Mouse (Mus musculus): ENCODE results near the gene Gpbar1.

The Gpbar1 gene

DNA sequence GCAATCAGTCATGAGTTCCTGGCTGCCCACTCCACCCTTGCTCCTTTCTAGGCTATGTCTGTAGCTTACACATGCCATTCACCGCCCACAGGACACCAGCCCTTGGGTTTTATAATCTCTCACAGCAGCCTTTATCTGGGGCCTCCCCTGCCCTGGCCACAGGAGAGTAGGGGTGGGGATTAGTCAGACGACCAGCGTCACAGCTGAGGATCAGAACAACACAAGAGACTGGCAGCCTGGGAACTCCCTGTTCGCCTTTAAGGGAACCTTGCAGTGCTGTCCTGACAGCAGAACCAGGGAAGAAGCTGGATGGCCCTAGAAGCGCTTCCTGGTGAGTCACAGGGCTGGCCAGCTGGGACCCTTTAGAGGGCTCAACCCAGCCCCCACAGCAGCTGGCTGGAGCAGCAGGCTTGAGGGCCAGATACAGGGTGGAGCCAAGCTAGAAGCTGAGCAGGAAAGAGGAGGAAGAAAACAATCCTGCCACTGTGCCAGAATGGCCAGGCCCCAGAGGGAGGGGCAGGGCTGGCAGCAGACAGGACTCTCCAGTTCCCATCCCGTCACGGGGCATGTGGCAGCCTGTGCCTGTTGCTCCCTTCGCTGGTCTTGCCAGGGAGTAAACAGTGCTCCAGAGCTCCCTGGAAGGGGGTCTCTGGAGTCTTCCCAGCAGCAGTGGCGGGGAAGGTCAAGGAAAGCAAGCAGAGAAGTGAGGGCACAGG lies 17.3 kb downstream of the Gpbar1 start:
- DNase-seq (ENCODE audit: low read depth, low spot score) = peak; percentile 66

DNA sequence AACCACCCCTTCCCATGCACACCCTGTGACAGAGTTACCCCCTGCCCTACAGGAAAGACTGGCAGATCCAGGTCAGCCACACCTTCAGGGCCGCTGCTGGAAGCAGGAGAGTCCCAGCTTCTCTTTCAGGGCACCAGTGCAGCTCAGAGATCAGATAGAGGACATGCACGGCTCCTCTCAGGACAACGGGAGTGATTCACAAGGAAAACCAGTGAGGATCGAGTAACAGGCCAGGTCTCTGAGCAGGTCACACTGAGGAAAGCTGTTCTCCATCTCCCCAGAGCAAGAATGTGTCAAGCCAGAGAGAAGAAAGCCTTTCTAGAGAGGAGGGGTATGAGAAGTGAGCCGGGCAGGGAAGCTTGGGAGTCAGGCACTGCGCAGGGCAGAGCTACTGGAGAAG lies 18.1 kb downstream of the Gpbar1 start:
- no peak for DNase-seq (ENCODE audit: low read depth, low spot score)

DNA sequence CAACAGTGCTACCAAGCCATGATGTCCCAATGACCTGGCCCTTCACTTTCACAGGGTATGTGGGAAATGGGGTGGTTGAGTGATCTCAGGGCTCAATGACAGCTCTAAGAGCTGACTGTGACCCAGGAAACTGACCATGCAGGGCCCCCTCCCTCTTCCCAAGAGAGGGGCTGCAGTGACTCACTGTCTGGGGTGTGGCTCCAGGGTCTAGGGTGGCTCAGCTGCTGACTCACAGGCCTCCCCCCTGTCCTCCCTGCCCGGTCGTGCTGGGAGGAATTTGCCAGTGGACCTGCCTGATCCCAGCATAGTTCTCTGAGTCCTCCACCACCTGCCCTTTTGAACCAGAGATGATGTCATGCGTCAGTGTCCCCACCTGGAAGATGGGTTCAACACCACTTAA lies 18.9 kb downstream of the Gpbar1 start:
- no peak for DNase-seq (ENCODE audit: low read depth, low spot score)

DNA sequence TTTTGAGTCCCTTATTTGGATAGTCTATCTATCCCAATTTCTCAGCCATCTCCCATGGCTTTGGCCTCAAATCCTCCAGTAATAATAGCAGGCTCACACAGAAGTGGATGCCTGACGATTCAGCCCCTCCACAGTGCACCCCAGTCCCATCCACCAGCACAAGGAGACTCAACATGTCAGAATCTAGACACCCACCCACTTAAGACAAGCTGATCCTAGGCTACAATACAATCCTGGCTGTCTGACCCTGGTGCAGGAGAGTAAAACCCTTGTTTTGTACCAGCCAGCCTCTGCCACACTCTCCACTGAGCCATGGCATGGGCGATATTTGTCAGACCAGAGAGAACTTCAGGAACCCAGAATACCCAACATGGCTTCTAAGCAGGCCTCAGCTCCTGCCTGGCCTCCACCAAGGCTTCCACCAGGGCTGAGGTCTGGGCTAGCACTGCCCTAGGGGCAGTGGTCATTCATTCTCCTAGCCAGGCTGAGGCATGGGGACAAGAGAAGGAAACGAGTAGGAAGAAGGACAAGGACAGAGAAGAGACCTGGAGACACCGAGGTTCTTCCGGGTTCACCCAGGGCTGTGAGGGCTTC lies 19.9 kb downstream of the Gpbar1 start:
- DNase-seq (ENCODE audit: low read depth, low spot score) = no peak

DNA sequence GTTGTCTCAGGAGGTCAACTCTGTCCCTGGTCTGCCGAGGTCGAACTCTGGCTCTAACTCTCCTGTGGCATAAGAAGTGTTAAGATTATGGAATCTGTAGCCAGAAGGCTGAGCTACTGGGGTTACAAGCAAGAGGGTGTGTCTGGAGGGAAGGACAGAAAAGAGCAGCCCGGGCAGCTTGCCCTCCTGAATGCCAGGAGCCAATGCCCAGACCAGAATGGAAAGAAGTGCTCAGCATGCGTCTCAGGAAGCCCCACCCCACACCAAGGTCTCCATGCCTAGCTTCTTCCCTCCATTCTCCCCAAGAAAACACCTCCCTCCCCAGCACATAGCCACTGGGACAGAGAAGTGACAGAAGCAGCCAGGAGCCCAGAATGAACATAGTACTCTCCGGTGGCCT lies 20.6 kb downstream of the Gpbar1 start:
- no peak for DNase-seq (ENCODE audit: low read depth, low spot score)

GRCm38 (mm10) chr1:74300347-74301110 lies 22.2 kb downstream of the Gpbar1 start:
- DNase-seq (ENCODE audit: low read depth, low spot score) = no peak

DNA sequence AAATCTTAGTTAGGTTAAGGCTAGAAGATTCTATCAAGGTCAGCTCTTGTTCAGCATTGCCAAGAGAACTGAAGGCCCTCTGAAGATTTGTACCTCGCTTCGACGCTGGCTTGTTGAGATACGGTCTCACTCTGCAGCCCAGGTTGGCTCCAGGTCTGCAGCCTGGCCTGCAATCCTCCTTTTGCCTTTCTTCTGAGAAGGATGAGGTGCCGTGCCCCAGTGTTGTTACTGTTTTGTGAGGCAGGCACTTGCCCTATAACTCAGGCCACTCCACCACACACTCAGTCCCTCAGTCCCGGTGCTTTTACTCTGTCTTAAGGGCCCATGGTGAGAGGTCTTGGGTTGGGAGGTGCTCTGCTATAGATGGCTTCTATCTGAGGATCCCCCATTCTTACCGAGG lies 23.9 kb downstream of the Gpbar1 start:
- no peak for DNase-seq (ENCODE audit: low read depth, low spot score)

DNA sequence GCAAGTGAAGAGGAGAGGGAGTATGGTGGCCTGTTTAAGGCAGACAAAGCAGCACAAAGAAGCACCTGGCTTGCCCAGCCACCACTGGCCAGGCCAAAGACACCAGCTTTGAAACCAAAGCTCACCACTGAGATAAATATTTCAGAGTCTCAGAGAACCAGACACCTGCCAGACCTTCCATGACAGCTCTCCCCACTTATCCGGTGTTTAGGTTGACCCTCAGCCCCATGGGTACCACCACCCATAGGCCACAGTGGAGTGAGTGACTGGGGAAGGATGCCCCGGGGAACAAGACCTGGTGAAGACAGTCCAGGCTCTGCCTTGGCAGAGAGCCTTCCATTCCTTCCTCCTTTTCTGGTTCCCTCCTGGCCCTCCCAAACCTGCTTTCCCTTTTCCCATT lies 24.5 kb downstream of the Gpbar1 start:
- DNase-seq (ENCODE audit: low read depth, low spot score) = no peak

- DNase-seq (ENCODE audit: low read depth, low spot score) = peak; percentile 51
Observed at GRCm38 (mm10) chr1:74303509-74304338, 25.4 kb downstream of the Gpbar1 start.

- no peak for DNase-seq (ENCODE audit: low read depth, low spot score)
Observed at GRCm38 (mm10) chr1:74304339-74304790, 26.0 kb downstream of the Gpbar1 start.

- no peak for DNase-seq (ENCODE audit: low read depth, low spot score)
Observed at GRCm38 (mm10) chr1:74304946-74305345, 26.6 kb downstream of the Gpbar1 start.

DNA sequence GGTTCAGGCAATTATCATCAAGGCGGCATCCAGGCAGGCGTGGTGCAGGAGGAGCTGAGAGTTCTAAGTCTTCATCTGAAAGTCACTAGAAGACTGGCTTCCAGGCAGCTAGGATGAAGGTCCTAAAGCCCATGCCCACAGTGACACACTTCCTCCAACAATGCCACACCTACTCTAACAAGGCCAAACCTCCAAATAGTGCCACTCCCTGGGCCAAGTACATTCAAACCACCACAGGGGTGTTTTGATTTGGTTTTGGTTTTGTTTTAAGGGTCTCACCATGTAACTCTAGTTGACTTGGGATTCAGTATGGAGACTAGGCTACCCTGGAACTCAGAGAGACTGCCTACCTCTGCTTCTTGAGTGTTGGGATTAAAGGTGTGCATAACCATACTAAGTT lies 27.2 kb downstream of the Gpbar1 start, which contains the start of gene Tmbim1:
Tmbim1 (minus strand) TSS at position 101 of the 400 bp plus-strand sequence.
- no peak for DNase-seq (ENCODE audit: low read depth, low spot score)

DNA sequence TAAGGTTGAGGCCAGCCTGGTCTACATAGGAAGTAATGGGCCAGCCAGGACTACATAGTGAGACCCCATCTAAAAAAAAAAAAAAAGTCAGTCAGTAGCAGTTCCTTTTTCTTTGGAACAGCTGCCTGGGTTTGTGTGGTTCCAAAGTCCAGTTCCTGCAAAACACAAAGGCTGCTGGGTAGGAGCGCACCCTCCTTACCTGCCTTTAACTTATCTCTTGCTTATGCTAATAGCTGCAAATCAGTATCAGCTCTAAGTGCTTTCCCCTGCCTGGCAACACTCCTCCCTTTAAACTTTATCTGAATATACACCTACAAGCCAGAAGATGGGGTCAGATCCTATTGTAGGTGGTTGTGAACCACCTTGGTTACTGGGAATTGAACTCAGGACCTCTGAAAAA lies 28.8 kb downstream of the Gpbar1 start:
- DNase-seq (ENCODE audit: low read depth, low spot score) = no peak

- no peak for DNase-seq (ENCODE audit: low read depth, low spot score)
Observed at GRCm38 (mm10) chr1:74308001-74308964, 29.9 kb downstream of the Gpbar1 start.

- DNase-seq (ENCODE audit: low read depth, low spot score) = no peak
Observed at GRCm38 (mm10) chr1:74309767-74310166, 31.4 kb downstream of the Gpbar1 start.

DNA sequence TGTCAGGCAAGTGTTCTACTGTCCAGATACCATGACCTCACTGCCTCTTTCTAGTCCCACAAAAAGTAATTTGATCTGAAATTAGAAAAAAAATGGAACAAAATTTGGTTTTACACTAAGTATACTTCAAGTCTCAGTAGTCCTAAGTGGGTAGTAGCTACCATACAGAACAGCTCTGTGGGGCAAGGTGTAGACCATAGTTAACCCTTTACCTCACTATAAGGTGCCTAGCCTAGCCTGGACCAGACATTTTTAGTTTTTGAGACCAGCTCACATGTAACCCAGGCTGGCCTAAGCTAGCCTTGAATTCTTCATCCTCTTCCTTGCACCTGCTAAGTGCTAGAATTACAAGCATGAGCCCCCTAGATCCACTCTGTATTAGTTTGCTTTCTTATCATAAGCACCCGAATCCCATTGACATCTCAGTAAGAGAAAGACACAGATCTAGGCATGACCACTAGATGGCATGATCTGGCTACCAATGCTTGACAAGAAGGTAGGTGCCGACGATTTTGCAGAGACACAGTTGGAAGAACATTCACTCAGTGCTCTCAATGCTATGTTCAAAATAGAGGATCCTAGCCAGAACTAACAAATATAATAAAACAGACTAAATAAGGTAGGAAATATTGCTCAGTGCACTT lies 34.8 kb downstream of the Gpbar1 start:
- DNase-seq (ENCODE audit: low read depth, low spot score) = peak; percentile 74

- no peak for DNase-seq (ENCODE audit: low read depth, low spot score)
Observed at GRCm38 (mm10) chr1:74314796-74315195, 36.4 kb downstream of the Gpbar1 start.

- no peak for DNase-seq (ENCODE audit: low read depth, low spot score)
Observed at GRCm38 (mm10) chr1:74316114-74316827, 37.9 kb downstream of the Gpbar1 start.

DNA sequence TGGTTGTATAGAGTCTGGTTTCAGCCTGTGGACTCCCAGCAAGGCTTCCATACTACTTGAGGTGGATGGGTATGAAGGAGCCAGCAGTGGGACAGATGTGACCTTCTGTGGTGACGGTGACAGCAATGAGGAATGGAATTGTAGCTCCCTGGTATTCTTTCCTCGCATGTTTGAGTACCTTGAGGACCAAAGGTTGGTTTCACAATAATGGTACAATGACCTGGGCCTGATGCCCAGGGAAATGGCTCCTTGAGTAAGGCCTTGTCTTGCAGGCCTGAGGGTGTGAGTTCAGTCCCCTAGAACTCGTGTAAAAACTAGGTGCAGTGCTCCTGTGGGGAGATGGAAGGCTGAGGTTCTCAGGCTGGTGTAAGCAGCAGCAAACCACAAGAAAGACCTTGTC lies 40.4 kb downstream of the Gpbar1 start:
- DNase-seq (ENCODE audit: low read depth, low spot score) = no peak
